ENCODE assay signal across 45 mouse cellular contexts in genomic region chr2:28902291-28902690, GRCm38 (mm10). TPM values are rescaled to one million over a fixed set of nuclear protein-coding genes. Genes with fewer than 3 reads are reported as not detected.
"Had no signal": no experiment of that assay in that cellular context is flagged by ENCODE, and none has a peak within 500 bp of the region (broad histone marks: within the 10 kb centered on the region; RNA-seq: fewer than 3 reads in every experiment).

No protein-coding gene starts in this region.

- H3K4me1 ChIP-seq: heart, embryonic 12.5 days; heart, embryonic 13.5 days; heart, embryonic 15.5 days; hindbrain, embryonic 15.5 days; intestine, embryonic 15.5 days; kidney, embryonic 15.5 days had no signal

- H3K27ac ChIP-seq: heart, embryonic 13.5 days; heart, embryonic 15.5 days; hindbrain, embryonic 10.5 days; hindbrain, embryonic 13.5 days; hindbrain, embryonic 14.5 days; hindbrain, embryonic 15.5 days; intestine, embryonic 15.5 days; kidney, embryonic 15.5 days; kidney, postnatal 0 days; layer of hippocampus, adult 2 months; left cerebral cortex, adult 2 months had no signal

- H3K4me2 ChIP-seq: heart, embryonic 11.5 days; heart, embryonic 12.5 days; heart, embryonic 13.5 days; heart, embryonic 15.5 days; hindbrain, embryonic 13.5 days; hindbrain, embryonic 14.5 days; hindbrain, embryonic 15.5 days; intestine, embryonic 15.5 days; kidney, embryonic 15.5 days had no signal

- H3K4me3 ChIP-seq: heart, embryonic 12.5 days; heart, embryonic 13.5 days; heart, embryonic 15.5 days; hindbrain, embryonic 10.5 days; hindbrain, embryonic 13.5 days; hindbrain, embryonic 15.5 days; intestine, embryonic 15.5 days; kidney, embryonic 15.5 days; layer of hippocampus, adult 2 months; left cerebral cortex, adult 2 months had no signal

- ATAC-seq: hindbrain, embryonic 16.5 days; inflammation-experienced regulatory T-cells, adult 6 months; intestine, embryonic 15.5 days; intestine, embryonic 16.5 days; intestine, postnatal 0 days had no signal

- DNase-seq: heart, postnatal 10 days; heart, postnatal 14 days; heart, postnatal 36 days; heart, postnatal 4 days; kidney, adult 11 months; kidney, adult 18-20 months; kidney, adult 2 months; kidney, adult 8-10 months; kidney, adult 9 months; kidney, postnatal 10 days; kidney, postnatal 14 days; kidney, postnatal 25 days; kidney, postnatal 36 days; kidney, postnatal 4 days; layer of hippocampus, adult 9-11 months; layer of hippocampus, postnatal 36 days had no signal

- H3K9ac ChIP-seq: heart, embryonic 12.5 days; heart, embryonic 13.5 days; heart, embryonic 15.5 days; hindbrain, embryonic 13.5 days; hindbrain, embryonic 14.5 days; hindbrain, embryonic 15.5 days; intestine, embryonic 15.5 days; kidney, embryonic 15.5 days had no signal

- H3K9me3 ChIP-seq: heart, embryonic 12.5 days; heart, embryonic 13.5 days; heart, embryonic 15.5 days; hindbrain, embryonic 10.5 days; hindbrain, embryonic 13.5 days; hindbrain, embryonic 15.5 days; intestine, embryonic 15.5 days; kidney, embryonic 15.5 days had no signal

RNA-seq across cellular contexts. Expression of gene Barhl1, which starts 14.2 kb away (rescaled TPM):
- total RNA-seq: heart, postnatal 10 days; heart, postnatal 14 days; heart, postnatal 25 days; heart, postnatal 36 days; heart, postnatal 4 days; hematopoietic stem cell, adult 5-6 weeks; layer of hippocampus, adult 18-20 months; layer of hippocampus, adult 2 months; layer of hippocampus, adult 8-10 months; layer of hippocampus, postnatal 25 days; layer of hippocampus, postnatal 36 days; left cerebral cortex, adult 18-20 months; left cerebral cortex, adult 2 months had no signal
- polyA plus RNA-seq: heart, embryonic 11.5 days; heart, embryonic 12.5 days; heart, embryonic 13.5 days; heart, embryonic 14.5 days; heart, embryonic 15.5 days; heart, embryonic 16.5 days; heart, postnatal 0 days; inflammation-experienced regulatory T-cells, adult 6 months; intestine, embryonic 14.5 days; intestine, embryonic 16.5 days; intestine, postnatal 0 days; kidney, embryonic 14.5 days; kidney, embryonic 15.5 days; kidney, embryonic 16.5 days; kidney, postnatal 0 days had no signal
